Mouse (Mus musculus): ENCODE results near the gene Fam163a. TPM values are rescaled to one million over a fixed set of nuclear protein-coding genes. Genes with fewer than 3 reads are reported as not detected.
A peak's percentile ranks its signal among the peaks of the same experiment; 100 is the strongest.

Gene Fam163a
- total and polyA plus RNA-seq, 3 experiments, result 0.11 TPM; not detected in 2

DNA sequence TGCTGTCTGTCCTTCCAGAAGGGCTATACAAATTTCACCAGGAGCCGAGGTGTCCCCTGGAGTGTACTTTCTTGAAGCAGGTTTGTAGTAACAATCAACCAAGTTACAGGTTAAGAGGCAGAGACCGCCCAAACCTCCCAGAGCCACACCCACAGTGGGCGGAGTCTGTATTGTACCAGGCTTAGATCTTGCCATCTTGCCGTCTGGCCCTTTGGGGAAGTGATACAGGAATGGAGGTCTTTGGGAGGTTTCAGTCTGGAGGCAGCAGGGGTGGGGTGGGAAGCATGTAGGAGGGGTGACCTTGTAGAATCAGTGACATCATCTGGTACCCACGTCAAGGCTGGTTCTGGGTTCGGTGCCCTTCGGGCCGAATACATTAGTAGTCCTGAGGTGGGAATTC, 115.3 kb downstream of the Fam163a start:
- H3K4me1 ChIP-seq (ENCODE audit: insufficient read depth, low read depth, low read length), result peaks cover 60% of the 10 kb centered on the region
- H3K9me3 ChIP-seq (replicated peaks), result no peaks in the 10 kb centered on the region
- TF ChIP-seq POLR2AphosphoS5 (IDR thresholded peaks at IDR 0.05; ENCODE audit: insufficient replicate concordance, low read depth, low read length), result no peak
- TF ChIP-seq TAL1 (conservative IDR thresholded peaks at IDR 0.05; ENCODE audit: low read depth, low read length), result no peak
- TF ChIP-seq GATA2 (IDR thresholded peaks at IDR 0.05; ENCODE audit: borderline replicate concordance, low read depth, low read length), result no peak
- no peak for TF ChIP-seq CTCF (IDR thresholded peaks at IDR 0.05; ENCODE audit: low read depth, low read length)
- no peak for TF ChIP-seq GATA1 (IDR thresholded peaks at IDR 0.05; ENCODE audit: borderline replicate concordance, low read length)
- no peak overlapping the region for H3K4me3 ChIP-seq (ENCODE audit: low read depth, low read length)
- DNase-seq (ENCODE audit: low spot score) (no peak), ATAC-seq (ENCODE audit: extremely low read depth, insufficient number of reproducible peaks, low FRiP score, poor library complexity, severe bottlenecking) (no peak)
- no peaks in the 10 kb centered on the region for H3K36me3 ChIP-seq (replicated peaks)
- peaks cover 18% of the 10 kb centered on the region for H3K27me3 ChIP-seq (ENCODE audit: insufficient read depth, low read length)

DNA sequence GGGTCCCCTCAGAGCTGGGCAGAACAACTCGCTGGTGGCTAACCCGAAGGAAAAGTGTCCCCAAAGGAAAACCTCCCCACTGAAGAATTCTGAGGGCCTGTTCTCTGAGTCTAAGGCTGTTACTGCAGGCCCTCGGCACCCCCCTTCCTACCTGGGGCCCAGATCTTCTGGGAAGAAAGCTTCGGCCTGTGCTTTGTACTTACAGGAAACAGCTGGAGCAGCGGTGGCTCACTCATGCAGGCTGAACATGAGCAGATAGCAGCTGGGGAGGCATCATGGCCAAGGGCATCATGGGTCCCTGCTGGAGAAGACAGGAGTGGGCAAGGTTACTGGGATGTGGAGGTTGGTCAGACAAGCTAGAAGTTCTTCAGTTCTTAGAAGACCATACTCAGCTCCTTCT, 117.2 kb downstream of the Fam163a start:
- no peak for TF ChIP-seq CTCF (IDR thresholded peaks at IDR 0.05; ENCODE audit: low read depth, low read length)
- TF ChIP-seq GATA1 (IDR thresholded peaks at IDR 0.05; ENCODE audit: borderline replicate concordance, low read length), result no peak
- TF ChIP-seq POLR2AphosphoS5 (IDR thresholded peaks at IDR 0.05; ENCODE audit: insufficient replicate concordance, low read depth, low read length), result no peak
- H3K4me3 ChIP-seq (ENCODE audit: low read depth, low read length), result no peak overlapping the region
- H3K9me3 ChIP-seq (replicated peaks), result no peaks in the 10 kb centered on the region
- DNase-seq (ENCODE audit: low spot score), result no peak
- ATAC-seq (ENCODE audit: extremely low read depth, insufficient number of reproducible peaks, low FRiP score, poor library complexity, severe bottlenecking), result peak; percentile 35; the same call in 1 of the 2 replicates
- no peaks in the 10 kb centered on the region for H3K36me3 ChIP-seq (replicated peaks)
- peaks cover 50% of the 10 kb centered on the region for H3K4me1 ChIP-seq (ENCODE audit: insufficient read depth, low read depth, low read length)
- peaks cover 23% of the 10 kb centered on the region for H3K27me3 ChIP-seq (ENCODE audit: insufficient read depth, low read length)

DNA sequence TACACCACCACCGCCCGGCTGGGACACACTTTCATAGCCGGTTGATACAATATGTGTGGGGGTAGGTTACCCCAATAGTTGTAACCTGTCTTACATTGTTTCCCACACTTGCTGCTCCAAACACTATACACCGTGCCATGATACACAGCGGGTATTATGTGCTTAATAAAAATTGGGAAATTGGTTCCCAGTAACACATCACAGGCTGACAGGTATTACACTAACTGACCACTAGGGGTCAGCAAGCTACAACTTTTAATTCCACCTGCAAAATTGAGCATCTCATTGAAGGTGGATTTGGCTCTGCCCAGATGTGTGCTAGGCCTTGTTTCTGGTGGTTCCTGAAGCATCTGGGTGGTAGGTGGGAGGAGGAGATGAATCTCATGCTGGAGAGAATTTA, 119.1 kb downstream of the Fam163a start:
- Histone ChIP-seq H3K9me3 (replicated peaks) (no peaks in the 10 kb centered on the region), H3K4me1 (ENCODE audit: insufficient read depth, low read depth, low read length) (peaks cover 37% of the 10 kb centered on the region), H3K4me3 (ENCODE audit: low read depth, low read length) (no peak overlapping the region), H3K36me3 (replicated peaks) (no peaks in the 10 kb centered on the region), H3K27me3 (ENCODE audit: insufficient read depth, low read length) (peaks cover 31% of the 10 kb centered on the region)
- TF ChIP-seq GATA1 (IDR thresholded peaks at IDR 0.05; ENCODE audit: borderline replicate concordance, low read length) (no peak), POLR2AphosphoS5 (IDR thresholded peaks at IDR 0.05; ENCODE audit: insufficient replicate concordance, low read depth, low read length) (no peak), GATA2 (IDR thresholded peaks at IDR 0.05; ENCODE audit: borderline replicate concordance, low read depth, low read length) (no peak), CTCF (IDR thresholded peaks at IDR 0.05; ENCODE audit: low read depth, low read length) (peak; percentile 82)
- DNase-seq (ENCODE audit: low spot score) (peak; percentile 57), ATAC-seq (ENCODE audit: extremely low read depth, insufficient number of reproducible peaks, low FRiP score, poor library complexity, severe bottlenecking) (0 out of 2 replicates have a peak, but pooled peaks have one; percentile 37)

DNA sequence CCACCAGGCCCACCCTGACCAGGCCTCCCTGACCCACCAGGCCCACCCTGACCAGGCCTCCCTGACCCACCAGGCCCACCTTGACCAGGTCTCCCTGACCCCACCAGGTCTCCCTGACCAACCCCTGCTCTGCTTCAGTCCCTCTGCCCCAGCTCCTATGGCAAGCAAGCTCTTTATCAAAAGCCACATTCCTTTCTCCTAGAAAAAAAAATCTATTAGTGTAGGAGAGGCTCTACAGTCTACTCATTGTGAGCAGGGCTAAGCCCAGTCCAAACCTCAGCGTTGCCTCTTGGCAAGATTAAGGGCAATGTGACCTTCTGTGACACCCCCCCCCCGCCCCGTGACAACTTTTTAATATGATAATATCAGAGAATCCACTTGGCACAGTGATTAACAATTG, 120.2 kb downstream of the Fam163a start:
- TF ChIP-seq GATA2 (IDR thresholded peaks at IDR 0.05; ENCODE audit: borderline replicate concordance, low read depth, low read length), result no peak
- TF ChIP-seq GATA1 (IDR thresholded peaks at IDR 0.05; ENCODE audit: borderline replicate concordance, low read length), result no peak
- TF ChIP-seq TAL1 (conservative IDR thresholded peaks at IDR 0.05; ENCODE audit: low read depth, low read length), result no peak
- TF ChIP-seq POLR2AphosphoS5 (IDR thresholded peaks at IDR 0.05; ENCODE audit: insufficient replicate concordance, low read depth, low read length), result no peak
- no peak for TF ChIP-seq CTCF (IDR thresholded peaks at IDR 0.05; ENCODE audit: low read depth, low read length)
- DNase-seq (ENCODE audit: low spot score) (no peak), ATAC-seq (ENCODE audit: extremely low read depth, insufficient number of reproducible peaks, low FRiP score, poor library complexity, severe bottlenecking) (no peak)
- Histone ChIP-seq H3K27me3 (ENCODE audit: insufficient read depth, low read length) (peaks cover 39% of the 10 kb centered on the region), H3K4me1 (ENCODE audit: insufficient read depth, low read depth, low read length) (peaks cover 28% of the 10 kb centered on the region), H3K4me3 (ENCODE audit: low read depth, low read length) (no peak overlapping the region), H3K9me3 (replicated peaks) (no peaks in the 10 kb centered on the region), H3K36me3 (replicated peaks) (no peaks in the 10 kb centered on the region)

DNA sequence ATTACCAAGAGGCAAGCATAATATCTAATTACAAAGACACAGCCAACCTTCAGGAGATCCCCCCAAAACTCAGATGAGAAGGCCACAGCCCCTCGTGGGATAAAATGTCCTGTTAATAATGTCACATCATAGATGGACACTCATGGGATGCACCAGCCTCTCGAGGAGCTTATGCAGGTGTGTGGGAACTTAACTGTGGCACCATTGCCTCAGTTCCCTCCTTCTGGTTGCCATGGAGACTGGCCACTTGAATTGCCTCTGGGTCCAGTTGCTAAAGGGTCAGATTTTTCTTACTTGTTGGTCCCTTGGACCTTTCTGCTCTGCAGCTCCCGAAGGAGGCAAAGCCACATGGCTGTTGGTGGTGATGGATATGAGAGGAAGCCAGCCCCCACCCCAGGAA, 127.2 kb downstream of the Fam163a start:
- Histone ChIP-seq H3K36me3 (replicated peaks) (no peaks in the 10 kb centered on the region), H3K27me3 (ENCODE audit: insufficient read depth, low read length) (peaks cover 46% of the 10 kb centered on the region), H3K4me3 (ENCODE audit: low read depth, low read length) (no peak overlapping the region), H3K9me3 (replicated peaks) (no peaks in the 10 kb centered on the region), H3K4me1 (ENCODE audit: insufficient read depth, low read depth, low read length) (peaks cover 18% of the 10 kb centered on the region)
- no peak for TF ChIP-seq TAL1 (conservative IDR thresholded peaks at IDR 0.05; ENCODE audit: low read depth, low read length)
- no peak for TF ChIP-seq POLR2AphosphoS5 (IDR thresholded peaks at IDR 0.05; ENCODE audit: insufficient replicate concordance, low read depth, low read length)
- no peak for TF ChIP-seq GATA1 (IDR thresholded peaks at IDR 0.05; ENCODE audit: borderline replicate concordance, low read length)
- TF ChIP-seq GATA2 (IDR thresholded peaks at IDR 0.05; ENCODE audit: borderline replicate concordance, low read depth, low read length), result no peak
- TF ChIP-seq CTCF (IDR thresholded peaks at IDR 0.05; ENCODE audit: low read depth, low read length), result no peak
- DNase-seq (ENCODE audit: low spot score), result no peak
- no peak for ATAC-seq (ENCODE audit: extremely low read depth, insufficient number of reproducible peaks, low FRiP score, poor library complexity, severe bottlenecking)

DNA sequence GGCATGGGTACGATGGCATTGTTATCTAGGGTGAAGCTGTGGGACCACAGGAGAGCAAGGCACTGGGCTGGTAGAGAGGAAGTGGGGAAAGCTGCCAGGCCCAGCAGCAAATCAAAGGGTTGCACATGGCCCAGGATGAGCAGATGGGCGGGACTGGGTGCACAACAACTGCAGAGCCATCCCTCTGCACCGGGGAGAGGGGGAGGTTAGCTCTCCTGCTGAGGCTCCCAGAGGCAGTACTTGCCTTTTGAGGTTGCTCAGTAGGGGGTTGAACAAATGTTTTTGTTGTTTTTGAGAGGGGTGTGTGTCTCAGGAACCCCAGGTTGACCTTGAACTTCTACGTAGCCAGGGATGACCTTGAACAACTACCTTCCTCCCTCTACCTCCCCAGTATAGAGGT, 128.4 kb downstream of the Fam163a start:
- TF ChIP-seq POLR2AphosphoS5 (IDR thresholded peaks at IDR 0.05; ENCODE audit: insufficient replicate concordance, low read depth, low read length) (no peak), GATA1 (IDR thresholded peaks at IDR 0.05; ENCODE audit: borderline replicate concordance, low read length) (no peak), TAL1 (conservative IDR thresholded peaks at IDR 0.05; ENCODE audit: low read depth, low read length) (no peak), CTCF (IDR thresholded peaks at IDR 0.05; ENCODE audit: low read depth, low read length) (no peak), GATA2 (IDR thresholded peaks at IDR 0.05; ENCODE audit: borderline replicate concordance, low read depth, low read length) (no peak)
- ATAC-seq (ENCODE audit: extremely low read depth, insufficient number of reproducible peaks, low FRiP score, poor library complexity, severe bottlenecking), result peak; percentile 40; the same call in 1 of the 2 replicates
- no peak overlapping the region for H3K4me3 ChIP-seq (ENCODE audit: low read depth, low read length)
- H3K27me3 ChIP-seq (ENCODE audit: insufficient read depth, low read length), result peaks cover 43% of the 10 kb centered on the region
- H3K36me3 ChIP-seq (replicated peaks), result no peaks in the 10 kb centered on the region
- DNase-seq (ENCODE audit: low spot score), result no peak
- H3K4me1 ChIP-seq (ENCODE audit: insufficient read depth, low read depth, low read length), result peaks cover 18% of the 10 kb centered on the region
- H3K9me3 ChIP-seq (replicated peaks), result no peaks in the 10 kb centered on the region
